Mouse (Mus musculus) spleen, adult 12 weeks (tissue): ENCODE results near the gene Ttc38.
A peak's percentile ranks its signal among the peaks of the same experiment; 100 is the strongest.
"Not testable (repeated sequence)": the region's sequence is repeated elsewhere in the genome, so short reads cannot be mapped to it uniquely, and the experiment has no call there.

Experiments
- DNase-seq: peaks from one replicate; pipeline ENCODE4 v3.0.0; 2022; ENCODE audit warnings: low spot score

Gene Ttc38

GRCm38 (mm10) chr15:85826676-85827075, 5.4 kb upstream of the Ttc38 start:
- DNase-seq: no peak

- no peak for DNase-seq
Measured at GRCm38 (mm10) chr15:85828071-85828470, 4.0 kb upstream of the Ttc38 start.

DNA sequence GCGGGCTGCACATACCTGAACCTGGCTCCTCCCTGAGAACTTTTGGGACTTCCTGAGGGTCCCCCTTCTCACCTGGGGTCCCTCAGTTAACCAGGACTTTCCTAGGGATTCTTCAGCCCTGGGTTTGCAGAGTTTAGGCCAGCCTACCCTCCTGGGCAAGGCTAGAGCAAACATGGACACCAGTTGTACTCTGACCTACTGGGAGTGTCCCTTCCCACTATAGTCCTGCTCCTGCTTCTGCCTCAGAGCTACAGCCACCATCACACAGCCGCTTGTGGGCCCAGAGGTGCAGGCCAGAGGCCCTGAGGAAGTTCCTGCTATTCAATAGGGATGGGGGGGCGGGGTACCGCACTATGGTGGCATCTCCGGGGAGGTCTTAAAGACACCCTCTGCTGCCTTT, 2.6 kb upstream of the Ttc38 start:
- DNase-seq: no peak

GRCm38 (mm10) chr15:85832599-85832998, 493 bp downstream of the Ttc38 start:
- DNase-seq: no peak

DNA sequence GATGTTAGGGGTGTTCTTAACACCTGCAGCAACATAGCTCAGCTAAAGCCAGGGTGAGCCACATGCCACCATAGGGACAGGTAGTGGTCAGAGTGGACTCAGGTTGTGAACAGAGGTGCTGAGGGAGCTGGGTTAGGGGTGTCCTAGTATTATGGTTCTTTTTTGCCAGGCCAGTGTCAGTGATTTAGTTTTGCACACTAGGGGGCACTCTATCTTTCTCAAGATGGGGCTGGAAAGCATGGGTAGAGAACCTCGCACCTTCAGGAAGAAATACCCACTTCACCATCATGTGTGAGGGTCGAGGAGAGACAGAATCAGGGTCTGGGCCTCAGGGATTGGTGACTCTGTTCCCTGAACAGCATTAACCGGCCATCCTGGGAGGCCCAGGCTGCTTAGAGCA, 3.2 kb downstream of the Ttc38 start:
- DNase-seq: no peak

DNA sequence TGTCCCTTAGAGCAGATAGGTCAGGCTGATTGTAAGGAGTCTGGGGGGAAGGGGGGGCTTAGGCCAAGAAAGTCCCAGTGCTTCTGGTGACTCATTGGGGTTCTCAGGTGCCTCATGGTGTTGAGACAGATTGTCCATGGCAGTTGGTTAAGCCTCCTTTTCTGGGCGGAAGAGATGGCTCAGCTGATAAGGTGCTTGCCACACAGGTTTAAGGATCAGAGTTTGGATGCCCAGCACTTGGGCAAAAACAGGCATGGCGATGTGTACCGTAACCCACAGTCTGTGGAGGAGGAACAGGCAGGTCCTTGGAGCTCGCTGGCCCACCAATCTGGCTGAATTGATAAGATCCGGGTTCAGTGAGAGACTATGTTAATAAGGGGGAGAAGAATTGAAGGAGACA, 4.8 kb downstream of the Ttc38 start:
- no peak for DNase-seq

DNA sequence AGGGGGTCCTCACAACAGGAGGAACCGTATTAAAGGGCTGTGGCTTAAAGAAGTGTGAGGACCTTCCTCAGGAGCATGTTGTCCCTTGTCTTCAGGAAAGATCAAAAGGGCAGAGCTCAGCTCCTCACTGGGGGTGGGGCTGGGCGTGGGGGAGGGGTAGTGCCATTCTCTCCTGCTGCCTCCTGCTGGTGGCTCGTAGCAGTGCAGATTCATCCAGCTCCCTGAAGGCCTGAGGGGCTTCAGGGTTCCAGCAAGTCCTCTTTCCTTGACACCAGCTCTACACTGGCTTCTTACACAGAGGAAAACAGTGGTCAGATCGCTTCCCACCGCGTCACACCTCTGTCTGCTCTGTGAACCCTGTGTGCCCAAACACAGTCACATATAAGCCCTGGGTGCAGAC, 8.9 kb downstream of the Ttc38 start:
- DNase-seq: no peak

- DNase-seq: no peak
Measured at GRCm38 (mm10) chr15:85841796-85842360, 9.8 kb downstream of the Ttc38 start.

GRCm38 (mm10) chr15:85845071-85845470, 13.0 kb downstream of the Ttc38 start:
- DNase-seq: no peak

DNA sequence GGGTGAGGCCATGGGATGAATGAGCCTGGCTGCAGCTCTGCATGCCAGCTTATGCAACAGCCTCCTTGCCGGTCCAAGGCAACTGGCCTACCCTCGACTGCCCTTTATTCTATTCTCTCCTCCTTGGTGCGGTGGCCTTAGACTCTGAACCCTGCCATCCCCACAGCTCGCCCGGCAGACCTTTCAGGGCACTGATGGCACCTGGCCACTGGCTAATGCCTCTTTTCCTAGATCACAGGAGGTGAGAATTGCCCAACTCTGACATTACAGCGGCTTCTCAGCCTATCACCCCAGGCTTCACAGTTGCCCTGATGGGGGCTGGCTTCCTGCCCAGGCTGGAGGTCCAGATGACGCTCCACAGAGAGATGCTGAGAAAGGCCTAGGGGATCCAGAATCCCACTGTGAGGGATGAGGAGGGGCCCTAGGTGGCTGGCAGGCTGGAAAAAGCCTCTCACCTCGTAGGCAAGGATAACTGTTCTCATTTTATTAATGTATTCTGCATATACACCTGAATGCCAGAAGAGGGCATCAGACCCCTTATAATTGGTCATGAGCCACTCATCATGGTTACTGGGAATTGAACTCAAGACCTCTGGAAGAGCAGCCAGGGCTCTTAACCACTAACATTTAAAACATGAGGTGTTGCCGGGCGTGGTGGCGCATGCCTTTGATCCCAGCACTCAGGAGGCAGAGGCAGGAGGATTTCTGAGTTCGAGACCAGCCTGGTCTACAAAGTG, 19.7 kb downstream of the Ttc38 start:
- DNase-seq: no peak

DNA sequence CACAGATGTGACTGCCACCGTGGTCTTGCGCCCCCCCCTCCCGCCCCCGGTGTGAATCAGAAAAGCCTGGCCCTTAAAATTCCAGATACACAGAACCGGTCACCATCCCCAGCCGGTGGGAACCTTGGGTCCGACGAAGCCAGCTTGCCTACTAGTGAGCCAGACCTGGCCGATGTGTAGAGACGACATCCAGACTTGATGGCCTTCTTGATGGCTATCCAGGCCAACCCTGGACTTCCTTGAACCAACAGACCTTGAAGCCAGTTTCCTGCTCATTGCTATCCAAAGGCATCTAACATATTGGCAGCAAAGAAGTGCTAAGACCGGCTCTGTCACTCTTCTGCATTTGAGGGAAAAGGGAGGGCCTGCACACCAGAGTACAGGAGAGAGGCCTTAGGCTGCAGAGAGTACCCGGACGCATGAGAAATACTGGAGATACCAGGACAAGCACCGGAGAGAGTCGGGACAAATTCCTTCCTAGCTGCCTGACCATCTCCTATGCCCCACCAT, 26.9 kb downstream of the Ttc38 start:
- no peak for DNase-seq

DNA sequence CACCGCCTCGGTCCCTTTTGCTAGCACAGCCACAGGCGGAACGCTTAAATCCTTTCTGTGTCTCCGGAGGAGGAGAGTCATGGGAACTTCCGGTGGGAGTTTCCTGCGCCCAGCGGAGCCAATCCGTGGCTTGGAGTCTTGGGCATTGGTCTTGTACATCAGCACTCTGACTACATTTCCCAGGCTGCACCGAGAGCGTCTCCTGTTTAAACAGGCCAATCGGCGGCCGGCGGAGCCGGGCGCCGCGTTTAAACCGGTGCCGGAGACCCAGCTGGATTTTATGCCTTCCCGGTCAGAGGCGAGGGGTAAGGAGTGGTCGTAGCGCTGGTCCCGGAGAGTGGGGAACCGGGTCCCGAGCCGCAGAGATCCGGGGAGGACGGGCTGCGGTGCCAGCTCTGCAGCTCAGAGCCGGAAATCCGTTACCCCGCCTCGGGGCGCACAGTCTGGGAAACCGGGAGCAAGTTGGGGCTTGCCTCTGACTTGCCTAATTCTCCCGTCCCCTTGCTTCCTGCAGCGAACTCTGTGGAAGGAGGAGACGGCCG, 27.5 kb downstream of the Ttc38 start, which contains the start of gene Gtse1:
Gene Gtse1, plus strand, starts transcription at position 256 of the 542 bp plus-strand sequence.
- DNase-seq: peak; percentile 85

DNA sequence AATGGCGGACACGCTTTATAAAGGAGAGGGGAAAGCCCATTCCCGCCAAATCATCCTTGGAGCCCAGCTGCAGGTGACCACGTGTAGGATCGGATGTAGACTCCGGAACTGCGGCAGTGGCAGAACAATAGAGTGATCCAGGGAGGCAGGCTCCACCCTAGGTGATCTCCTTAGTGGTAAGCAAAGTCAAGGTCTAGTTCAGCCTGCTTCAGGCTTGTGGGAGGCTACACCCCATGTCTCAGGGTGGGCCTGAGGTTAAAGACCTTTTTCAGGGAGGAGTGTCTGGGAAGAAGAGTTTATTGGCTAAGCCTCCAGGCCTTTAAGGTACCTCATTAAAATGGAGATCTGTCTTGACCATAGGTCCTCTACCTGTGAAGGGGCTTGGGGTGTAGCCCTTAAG, 33.8 kb downstream of the Ttc38 start:
- not testable (repeated sequence) for DNase-seq

- peak; percentile 40 for DNase-seq
Measured at GRCm38 (mm10) chr15:85867696-85868095, 35.6 kb downstream of the Ttc38 start.

- no peak for DNase-seq
Measured at GRCm38 (mm10) chr15:85877336-85877735, 45.2 kb downstream of the Ttc38 start.

- DNase-seq: peak; percentile 69
Measured at GRCm38 (mm10) chr15:85878848-85879497, 46.9 kb downstream of the Ttc38 start, which contains the start of gene Trmu. Gene Trmu (plus strand): TSS chr15:85879312.

DNA sequence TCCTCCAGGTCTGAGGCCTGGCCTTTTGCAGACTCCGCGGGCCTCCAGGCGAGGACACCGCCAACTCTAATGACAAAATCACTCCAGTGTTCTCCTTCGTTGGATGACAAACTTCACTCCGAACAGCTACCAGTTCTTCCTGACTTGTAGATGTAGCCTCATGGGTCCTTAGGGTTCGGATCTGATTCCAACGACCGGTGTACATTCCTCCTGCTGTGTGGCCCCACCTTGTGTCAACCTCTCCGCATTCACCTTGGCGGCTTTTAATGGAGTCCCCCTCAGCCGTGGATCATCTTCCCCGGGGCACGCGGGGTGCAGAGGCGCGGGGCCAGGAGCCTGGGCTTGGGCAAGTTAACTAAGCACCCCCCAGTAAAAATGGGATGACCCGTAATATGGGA, 47.4 kb downstream of the Ttc38 start:
- DNase-seq: no peak

DNA sequence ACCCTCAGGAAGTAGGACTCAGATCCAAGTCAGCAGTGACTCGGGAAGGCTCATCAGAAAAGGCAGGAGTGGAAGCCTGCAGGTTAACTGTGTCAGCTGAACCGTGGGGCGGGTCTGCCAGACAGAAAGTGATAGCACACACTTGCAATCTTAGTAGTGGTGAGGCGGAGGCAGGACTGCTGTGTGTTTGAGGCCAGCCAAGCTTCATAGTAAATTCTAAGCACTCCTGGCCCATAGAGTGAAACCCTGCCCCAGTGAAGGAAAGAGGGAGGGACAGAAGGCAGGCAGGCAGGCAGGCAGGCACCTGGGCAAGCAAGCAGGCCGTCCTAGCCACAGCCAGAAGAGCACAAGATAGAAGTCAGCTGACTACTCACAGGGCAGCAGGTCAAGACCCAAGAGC, 53.5 kb downstream of the Ttc38 start:
- DNase-seq: no peak

- no peak for DNase-seq
Measured at GRCm38 (mm10) chr15:85889235-85889634, 57.1 kb downstream of the Ttc38 start.

DNA sequence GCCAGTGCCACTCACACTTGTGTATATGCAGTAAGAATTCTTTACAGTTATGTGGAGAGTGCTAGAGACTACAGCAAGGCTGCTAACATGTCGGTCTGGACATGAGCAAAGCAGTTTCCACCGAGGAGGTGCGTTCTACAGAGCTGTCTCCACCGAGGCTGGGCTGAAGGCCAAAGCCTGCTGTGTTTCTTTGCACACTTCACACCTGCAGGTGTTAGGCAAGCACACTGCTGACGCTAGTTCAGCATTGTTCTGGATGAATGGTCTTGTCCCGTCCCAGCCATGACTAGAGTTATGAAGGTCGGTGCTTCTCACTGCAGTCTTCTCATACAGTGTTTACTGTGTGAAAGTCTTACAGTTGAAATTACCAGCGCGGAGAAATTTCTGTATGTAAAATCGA, 59.9 kb downstream of the Ttc38 start:
- no peak for DNase-seq

DNA sequence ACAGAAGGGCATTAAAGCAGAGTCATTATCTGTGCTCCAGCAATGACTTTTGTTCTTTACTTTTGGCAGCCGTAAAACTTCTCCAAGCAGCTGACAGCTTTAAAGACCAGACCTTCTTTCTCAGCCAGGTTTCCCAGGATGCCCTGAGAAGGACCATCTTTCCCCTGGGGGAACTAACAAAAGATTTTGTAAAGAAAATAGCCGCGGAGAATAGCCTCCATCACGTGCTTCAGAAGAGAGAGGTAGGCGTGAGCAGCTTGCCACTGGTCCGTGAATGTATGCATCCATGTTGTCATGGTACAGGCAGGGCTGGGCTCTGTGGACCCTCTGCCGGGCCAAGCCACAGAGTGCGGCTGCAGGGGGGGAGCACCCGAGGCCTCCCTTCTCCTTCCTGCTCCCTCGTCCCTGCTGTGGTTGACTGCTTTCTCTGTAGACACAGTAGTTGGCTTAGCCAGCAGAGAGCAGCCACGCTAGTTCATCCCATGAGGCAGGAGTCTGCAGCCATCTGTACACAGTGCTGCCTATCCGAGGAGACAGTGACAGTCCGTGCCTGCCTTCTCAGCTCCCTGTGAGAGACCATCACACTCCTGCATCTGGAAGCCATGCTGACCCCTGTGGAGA, 60.5 kb downstream of the Ttc38 start:
- no peak for DNase-seq

GRCm38 (mm10) chr15:85893871-85894270, 61.8 kb downstream of the Ttc38 start:
- no peak for DNase-seq
